Mouse (Mus musculus) heart, adult 9 months (tissue): ENCODE measurements around the gene Rgs3.

Source experiments
- DNase-seq, 2 experiments: peaks; one replicate each; pipeline ENCODE4 v3.0.0; 2022; ENCODE audit warnings: low spot score in 2 of 2

Rgs3 gene

GRCm38 (mm10) chr4:62627331-62627730, 67.7 kb downstream of the Rgs3 start:
- no peak for DNase-seq

GRCm38 (mm10) chr4:62628547-62628946, 68.9 kb downstream of the Rgs3 start:
- no peak for DNase-seq

- no peak for DNase-seq
These were observed 69.8 kb downstream of the Rgs3 start for GRCm38 (mm10) chr4:62629461-62629860.

GRCm38 (mm10) chr4:62629905-62630304, 70.3 kb downstream of the Rgs3 start:
- no peak for DNase-seq

- no peak for DNase-seq
These were observed 73.6 kb downstream of the Rgs3 start for GRCm38 (mm10) chr4:62633243-62633642.

GRCm38 (mm10) chr4:62634054-62634591, 74.5 kb downstream of the Rgs3 start:
- DNase-seq: no peak

- DNase-seq: no peak
These were observed 75.2 kb downstream of the Rgs3 start for GRCm38 (mm10) chr4:62634840-62635239.

GRCm38 (mm10) chr4:62636047-62636446, 76.4 kb downstream of the Rgs3 start:
- DNase-seq: no peak

GRCm38 (mm10) chr4:62637856-62638604, 78.4 kb downstream of the Rgs3 start:
- DNase-seq: no peak

GRCm38 (mm10) chr4:62640496-62641229, 81.0 kb downstream of the Rgs3 start:
- no peak for DNase-seq

GRCm38 (mm10) chr4:62641230-62641589, 81.6 kb downstream of the Rgs3 start:
- DNase-seq: no peak

GRCm38 (mm10) chr4:62641656-62642055, 82.0 kb downstream of the Rgs3 start:
- no peak for DNase-seq

GRCm38 (mm10) chr4:62643401-62643800, 83.8 kb downstream of the Rgs3 start:
- peak; percentile 74 to 77 for DNase-seq

GRCm38 (mm10) chr4:62644031-62644793, 84.6 kb downstream of the Rgs3 start:
- DNase-seq: no peak

GRCm38 (mm10) chr4:62646556-62647248, 87.1 kb downstream of the Rgs3 start:
- no peak for DNase-seq

- DNase-seq: no peak
These were observed 89.2 kb downstream of the Rgs3 start for GRCm38 (mm10) chr4:62648848-62649247.

- DNase-seq: no peak
These were observed 90.0 kb downstream of the Rgs3 start for GRCm38 (mm10) chr4:62649536-62650230.

- DNase-seq: no peak
These were observed 91.6 kb downstream of the Rgs3 start for GRCm38 (mm10) chr4:62651179-62651760.

GRCm38 (mm10) chr4:62652215-62652614, 92.6 kb downstream of the Rgs3 start:
- DNase-seq: no peak

- no peak for DNase-seq
These were observed 93.5 kb downstream of the Rgs3 start for GRCm38 (mm10) chr4:62652921-62653757.
